Mouse (Mus musculus): ENCODE data around the gene Pcbp1. TPM values are rescaled to one million over a fixed set of nuclear protein-coding genes. Genes with fewer than 3 reads are reported as not detected.
"Not testable (repeated sequence)": the region's sequence is repeated elsewhere in the genome, so short reads cannot be mapped to it uniquely, and the experiment has no call there.

Pcbp1 gene
- total RNA-seq, 2 experiments from 2014 or later = 179 to 192 TPM

DNA sequence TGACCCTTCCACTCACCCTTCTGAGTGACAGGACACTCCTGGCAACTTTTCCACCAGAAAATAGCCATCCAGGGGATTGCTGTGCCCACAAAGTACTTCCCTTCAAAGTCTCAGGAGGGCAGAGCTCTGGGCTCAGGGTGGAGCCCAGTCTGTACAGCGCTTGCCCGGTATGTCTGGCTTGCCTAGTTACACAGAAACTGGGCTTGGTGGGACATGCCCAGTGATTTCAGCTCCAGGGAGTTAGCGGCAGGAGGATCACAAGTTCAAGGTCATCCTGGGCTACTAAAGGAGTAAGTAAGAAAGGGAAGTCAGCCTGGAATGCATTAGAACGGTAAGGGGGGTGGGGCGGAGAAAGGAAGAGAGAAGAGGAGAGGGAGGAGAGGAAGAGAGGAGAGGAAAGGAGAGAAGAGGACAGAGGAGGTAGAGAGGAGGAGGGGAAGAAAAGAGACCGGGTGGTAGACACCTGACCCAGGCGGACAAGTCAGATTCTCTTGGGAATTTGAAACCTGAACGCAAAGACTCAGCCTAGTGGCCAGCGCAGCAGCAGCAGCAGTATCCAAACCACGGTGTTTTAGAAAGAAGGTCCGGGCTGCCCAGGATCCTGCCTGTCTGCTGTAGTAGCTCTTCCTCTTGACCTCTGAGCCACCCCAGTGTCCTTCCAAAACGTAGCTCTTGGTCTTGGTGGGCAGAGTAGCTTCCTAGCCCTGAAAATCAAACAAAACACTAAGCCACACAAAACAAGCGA, 28.9 kb downstream of the Pcbp1 start:
- no peak for DNase-seq (ENCODE audit: low spot score in 2 of 2)
- intact Hi-C loops (cut with DNase I) = no loop called here

DNA sequence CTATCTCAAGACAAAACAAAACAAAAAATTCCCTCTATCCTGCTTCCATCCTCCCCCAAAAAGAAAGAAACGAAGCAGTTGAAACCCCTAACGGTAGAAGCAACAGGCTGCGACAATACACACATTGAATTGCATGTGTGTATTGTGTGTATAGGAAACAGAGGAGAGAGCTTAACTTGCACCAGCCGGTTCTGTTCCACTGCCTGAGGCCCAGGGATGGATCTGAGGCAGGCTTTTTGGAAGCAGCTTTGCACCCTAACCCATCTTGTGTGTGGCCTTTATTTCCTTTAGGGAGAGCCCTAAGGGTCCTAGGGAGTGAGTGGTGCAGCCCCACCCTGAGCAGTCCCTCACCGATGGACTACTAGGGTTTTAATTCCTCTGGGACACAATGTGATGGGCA, 29.5 kb downstream of the Pcbp1 start:
- intact Hi-C loops (cut with DNase I) = no loop called here
- no peak for DNase-seq (ENCODE audit: low spot score in 2 of 2)

DNA sequence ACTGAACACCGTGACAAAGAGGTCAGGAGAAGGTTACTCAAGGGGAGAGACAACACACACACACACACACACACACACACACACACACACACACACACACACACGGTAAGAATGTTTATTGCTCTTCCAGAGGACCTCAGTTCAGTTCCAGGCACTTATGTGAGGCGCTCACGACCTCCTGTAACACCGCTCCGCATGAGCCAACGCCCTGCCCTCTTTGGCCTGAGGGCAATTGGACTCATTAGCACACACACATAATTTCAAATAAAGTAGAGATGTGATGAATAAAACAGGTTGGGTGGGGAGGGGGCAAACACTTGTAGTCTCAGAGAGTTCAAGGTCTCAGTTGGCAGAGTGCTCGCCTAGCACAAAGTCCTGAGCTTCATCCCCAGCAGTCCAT, 30.0 kb downstream of the Pcbp1 start:
- intact Hi-C loops (cut with DNase I) = no loop called here
- no peak for DNase-seq (ENCODE audit: low spot score in 2 of 2)

DNA sequence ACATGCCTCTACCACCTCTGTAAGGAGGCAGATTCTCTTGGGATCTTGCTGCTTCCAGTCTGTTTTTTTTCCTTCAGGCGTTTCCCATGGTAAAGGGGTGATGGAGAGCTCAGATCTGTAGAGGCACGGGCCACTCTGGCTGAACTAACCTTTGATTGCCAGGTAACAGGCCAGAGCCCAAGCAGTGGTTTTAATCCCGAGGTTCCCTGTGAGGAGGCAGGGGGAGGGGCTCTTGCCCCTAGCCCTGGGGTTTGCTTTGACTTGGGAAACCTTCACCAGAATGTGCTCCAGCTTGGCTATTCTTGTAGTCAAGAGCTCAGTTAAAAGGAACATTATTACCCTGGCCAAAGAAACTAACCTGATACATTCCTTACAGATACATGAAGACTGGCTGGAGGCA, 30.5 kb downstream of the Pcbp1 start:
- no peak for DNase-seq (ENCODE audit: low spot score in 2 of 2)
- intact Hi-C loops (cut with DNase I) = no loop called here

DNA sequence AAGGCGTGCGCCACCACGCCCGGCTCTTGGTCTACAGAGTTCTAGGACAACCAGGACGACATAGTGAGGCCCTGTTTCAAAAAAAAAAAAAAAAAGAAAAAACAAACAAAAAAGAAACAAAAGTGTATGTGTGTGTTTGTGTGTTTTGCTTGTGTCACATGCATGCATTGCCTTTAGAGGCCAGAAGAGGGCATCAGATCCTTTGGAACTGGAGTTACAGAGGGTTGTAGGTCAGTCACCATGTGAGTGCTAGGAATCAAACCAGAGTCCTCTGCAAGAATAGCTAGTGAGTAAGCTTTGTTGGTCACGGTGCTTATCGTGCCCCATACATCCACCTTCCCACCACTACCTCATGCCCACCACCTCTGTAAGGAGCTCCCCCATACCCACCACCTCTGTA, 31.4 kb downstream of the Pcbp1 start:
- intact Hi-C loops (cut with DNase I) = no loop called here
- no peak for DNase-seq (ENCODE audit: low spot score in 2 of 2)

DNA sequence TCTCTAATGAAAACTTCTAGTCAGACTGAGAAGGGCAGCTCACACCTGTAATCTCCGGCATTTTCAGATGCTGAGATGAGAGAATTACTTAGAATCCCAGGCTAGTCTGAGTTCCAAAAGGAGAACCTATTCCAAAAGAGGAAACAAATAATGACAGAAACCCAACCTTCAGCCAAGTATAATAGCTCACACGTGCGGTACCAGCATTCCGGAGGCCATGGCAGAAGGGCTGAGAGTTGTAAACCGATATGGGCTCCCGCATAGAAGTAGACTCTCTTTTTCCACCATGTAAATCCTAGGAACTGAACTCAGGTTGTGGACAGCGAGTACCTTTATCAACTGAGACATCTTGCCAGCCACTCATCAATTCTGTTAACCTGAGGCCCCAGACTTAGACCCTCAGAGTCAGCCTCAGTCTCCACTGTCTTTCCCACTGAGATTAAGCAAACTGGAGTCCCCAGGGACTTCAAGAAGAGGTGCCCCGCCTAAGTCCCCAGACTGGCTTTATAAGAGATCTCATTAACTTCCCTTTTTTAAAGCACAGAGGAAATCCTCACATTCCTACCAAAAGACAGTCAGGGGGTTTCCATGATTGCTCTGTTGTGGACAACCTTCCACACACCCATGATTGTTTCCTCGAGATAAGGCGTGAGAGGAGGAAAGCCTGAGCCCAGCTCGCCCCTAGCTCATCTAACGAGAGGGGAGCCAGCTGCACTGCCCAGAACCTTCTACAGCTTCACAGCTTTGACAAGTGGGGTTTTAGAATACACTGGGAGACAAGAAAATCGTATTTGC, 32.5 kb downstream of the Pcbp1 start:
- DNase-seq (ENCODE audit: low spot score in 2 of 2) = no peak
- intact Hi-C loops (cut with DNase I) = no loop called here

DNA sequence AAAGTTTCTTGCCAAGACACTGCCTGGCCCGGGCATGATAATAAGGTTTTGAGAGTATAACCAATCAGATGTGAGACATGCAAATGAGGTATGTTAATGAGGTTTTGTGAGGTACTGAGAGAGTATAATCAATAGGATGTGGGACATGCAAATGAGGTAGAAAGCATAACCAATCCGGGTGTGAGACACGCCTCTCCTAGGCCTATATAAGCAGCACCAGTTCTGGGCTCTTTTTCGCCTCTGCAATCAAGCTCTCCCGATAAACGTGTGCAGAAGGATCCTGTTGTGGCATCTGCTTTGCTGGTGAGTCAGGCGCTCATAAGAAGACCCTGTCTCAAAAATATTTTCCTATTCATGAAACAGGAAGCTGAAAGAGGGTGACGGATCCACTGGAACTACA, 35.7 kb downstream of the Pcbp1 start:
- intact Hi-C loops (cut with DNase I); DNase-seq (ENCODE audit: low spot score in 2 of 2): not testable (repeated sequence)

DNA sequence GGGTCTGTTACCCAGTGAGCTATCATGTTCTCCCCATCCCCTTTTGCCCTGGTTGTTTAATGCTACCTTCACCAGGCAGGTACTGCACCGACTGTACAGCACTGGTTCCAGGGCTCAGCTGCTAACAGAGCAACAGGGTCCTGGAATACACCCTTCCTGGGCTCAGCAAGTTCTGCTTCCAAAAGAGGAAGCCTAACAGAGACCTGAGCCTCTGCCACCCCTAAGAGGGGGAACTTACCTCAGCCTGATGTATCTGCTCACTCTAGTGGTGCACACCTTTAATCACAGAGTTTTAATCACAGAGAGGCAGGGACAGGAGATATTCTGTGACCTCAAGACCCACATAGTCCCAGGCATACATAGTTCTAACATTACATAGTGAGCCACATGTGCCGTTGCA, 36.2 kb downstream of the Pcbp1 start:
- intact Hi-C loops (cut with DNase I) = loop anchor here (5.0 kb wide), 1 partner anchor 37 kb away; the partner anchor contains the start of gene Pcbp1
- DNase-seq (ENCODE audit: low spot score in 2 of 2) = no peak

DNA sequence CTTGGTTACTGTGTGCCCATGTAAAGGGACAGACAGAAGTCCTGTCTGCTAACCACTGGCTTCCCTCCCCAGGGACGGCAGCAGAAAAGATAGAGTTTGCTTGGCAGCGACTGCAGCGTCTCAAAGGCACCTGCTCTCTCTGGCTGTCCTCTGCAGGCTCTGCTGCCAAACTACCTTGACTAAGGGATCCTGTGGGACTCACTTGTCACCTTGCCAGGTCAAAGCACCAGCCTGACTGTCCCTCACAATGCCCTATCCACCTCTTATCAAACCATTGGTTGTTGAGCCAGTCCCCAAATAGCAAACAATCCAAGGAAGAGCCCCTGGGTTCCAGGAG, 38.0 kb downstream of the Pcbp1 start:
- intact Hi-C loops (cut with DNase I) = loop anchor here (5.0 kb wide), 1 partner anchor 39 kb away; the partner anchor contains the start of gene Pcbp1
- no peak for DNase-seq (ENCODE audit: low spot score in 2 of 2)

DNA sequence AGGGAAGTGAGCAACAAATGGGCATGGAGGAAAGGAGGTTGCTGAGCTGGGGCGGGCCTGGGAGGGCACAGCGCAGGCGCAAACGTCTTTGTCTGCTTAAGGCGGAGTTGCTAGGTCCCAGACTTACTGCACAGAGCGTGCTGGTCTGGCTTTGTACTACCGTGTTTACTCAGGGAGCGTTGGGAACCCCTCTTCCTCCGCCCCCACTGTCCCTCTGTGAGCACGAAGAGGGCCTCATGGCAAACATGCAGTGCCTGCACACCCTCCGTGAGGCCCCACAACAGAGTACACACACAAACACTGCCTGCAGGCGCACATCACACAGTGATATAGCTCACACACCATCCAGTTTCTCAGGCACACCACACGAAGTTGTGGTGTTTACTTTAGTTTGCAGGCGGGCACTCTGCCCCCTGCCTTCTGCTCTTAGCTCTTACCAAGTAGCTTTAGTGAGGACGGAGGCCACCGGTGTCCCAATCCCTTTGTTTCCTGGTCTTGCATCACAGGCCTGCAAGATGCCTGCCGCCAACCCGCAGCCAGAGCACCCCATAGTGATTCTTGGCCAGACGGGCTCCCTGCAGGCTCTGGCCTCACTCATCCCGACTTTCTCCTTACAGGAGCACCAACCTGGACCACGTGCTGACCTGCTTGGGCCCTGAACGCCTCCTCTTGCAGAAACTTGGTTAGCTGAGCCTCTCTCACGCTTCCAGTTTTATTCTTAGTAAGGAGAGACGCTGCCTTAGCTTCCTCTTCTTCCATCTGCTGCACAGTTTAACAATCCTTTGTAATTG, 38.6 kb downstream of the Pcbp1 start:
- intact Hi-C loops (cut with DNase I) = loop anchor here (5.0 kb wide), 1 partner anchor 40 kb away; the partner anchor contains the start of gene Pcbp1
- peak; percentile 66 to 69 for DNase-seq (ENCODE audit: low spot score in 2 of 2)

DNA sequence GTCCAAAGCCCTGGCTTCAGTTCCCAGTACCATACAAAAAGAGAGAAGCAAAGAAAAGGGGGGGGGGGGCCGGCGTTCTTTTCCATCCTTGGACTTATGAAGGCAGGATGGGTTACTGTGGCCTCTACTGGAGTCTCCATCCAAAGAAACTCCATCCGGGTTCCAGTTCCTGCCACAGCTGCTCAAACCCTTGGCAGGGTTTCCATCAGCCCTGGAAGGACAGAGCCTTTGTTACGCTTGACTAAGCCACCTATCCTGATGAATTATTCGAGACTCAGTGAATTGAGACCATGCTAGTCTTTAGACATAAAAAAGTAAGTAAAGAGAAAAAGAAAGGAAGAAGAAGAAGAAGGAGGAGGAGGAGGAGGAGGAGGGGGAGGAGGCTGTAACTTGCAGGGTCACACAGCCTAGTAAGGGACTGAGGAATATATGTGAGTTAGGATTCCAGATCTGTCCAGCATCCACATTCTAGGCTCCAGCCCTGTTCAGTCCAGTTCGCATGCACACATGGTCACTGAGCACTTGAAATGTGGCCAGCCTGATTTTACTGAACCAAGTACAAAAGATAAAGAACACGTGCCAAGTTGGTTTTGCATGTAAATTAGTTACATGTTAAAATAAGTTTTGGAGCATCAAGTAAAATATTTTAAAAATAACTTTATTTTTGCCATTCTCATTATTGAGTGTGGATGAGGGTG, 40.0 kb downstream of the Pcbp1 start:
- intact Hi-C loops (cut with DNase I) = loop anchor here (5.0 kb wide), 1 partner anchor 41 kb away; the partner anchor contains the start of gene Pcbp1
- no peak for DNase-seq (ENCODE audit: low spot score in 2 of 2)

DNA sequence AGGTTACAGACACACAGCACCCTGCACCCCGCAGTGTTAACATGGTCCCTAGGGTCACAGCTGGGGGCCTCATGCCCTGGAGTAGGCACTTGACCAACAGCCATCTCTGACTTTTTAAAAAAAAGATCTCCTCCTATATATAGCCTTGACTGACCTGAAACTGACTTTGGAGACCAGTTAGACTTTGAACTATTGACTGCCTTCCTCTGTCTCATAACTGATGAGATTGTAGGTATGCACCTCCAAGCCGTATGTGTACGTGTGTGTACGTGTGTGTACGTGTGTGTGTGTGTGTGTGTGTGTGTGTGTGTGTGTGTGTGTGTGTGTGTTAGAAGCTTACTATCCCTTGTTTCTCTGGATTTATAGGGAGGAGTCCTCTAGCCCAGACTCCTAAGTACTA, 44.2 kb downstream of the Pcbp1 start:
- no peak for DNase-seq (ENCODE audit: low spot score in 2 of 2)
- intact Hi-C loops (cut with DNase I) = no loop called here

DNA sequence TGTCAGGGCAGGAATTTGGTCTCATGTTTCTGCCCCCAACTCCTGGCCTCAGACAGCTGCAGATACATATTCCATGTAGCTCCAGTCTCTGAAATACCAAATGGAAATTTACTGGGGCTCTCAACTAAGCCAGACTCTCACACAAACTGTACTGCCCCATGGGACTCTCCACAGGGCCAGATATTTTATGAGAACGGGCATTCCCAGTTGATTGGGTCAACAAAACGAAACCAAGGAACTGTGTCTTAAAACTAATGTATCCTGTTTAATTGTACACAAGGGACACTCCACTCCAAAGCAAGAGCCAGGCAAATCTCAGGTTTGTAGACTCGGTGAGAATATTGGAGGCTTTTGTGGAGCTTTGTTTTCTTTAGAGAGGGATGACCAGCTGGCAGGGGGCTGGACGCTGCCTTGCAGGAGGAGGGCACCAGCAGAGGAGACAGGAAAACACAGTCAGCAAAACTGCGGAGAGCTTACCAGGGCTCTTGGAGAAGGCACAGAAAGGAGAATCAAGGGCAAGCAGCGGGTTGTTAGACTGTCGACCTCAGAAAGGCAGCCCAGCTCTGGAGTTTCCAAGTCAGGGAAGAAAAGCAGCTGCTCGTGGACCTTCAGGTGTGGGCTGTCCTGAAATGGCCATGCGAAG, 45.8 kb downstream of the Pcbp1 start:
- DNase-seq (ENCODE audit: low spot score in 2 of 2) = peak in 1 of 2 experiments; percentile 10
- intact Hi-C loops (cut with DNase I) = no loop called here

DNA sequence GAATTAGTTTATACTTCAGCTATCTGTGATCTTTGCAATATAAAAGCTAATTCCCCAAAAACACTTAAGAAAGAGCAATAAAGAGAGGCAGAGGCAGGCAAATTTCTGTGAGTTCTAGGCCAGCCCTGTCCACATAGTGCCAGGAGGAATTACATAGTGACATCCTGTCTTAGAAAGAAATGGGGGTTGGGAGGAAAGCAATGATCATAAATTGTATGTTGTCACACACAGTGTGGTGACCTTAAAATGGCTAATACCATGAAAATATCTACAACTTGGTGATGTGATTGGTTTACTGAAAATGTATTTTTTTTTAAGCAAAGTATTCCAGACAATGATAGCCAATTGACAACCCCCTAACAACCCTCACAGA, 46.3 kb downstream of the Pcbp1 start:
- DNase-seq (ENCODE audit: low spot score in 2 of 2) = no peak
- intact Hi-C loops (cut with DNase I) = no loop called here

DNA sequence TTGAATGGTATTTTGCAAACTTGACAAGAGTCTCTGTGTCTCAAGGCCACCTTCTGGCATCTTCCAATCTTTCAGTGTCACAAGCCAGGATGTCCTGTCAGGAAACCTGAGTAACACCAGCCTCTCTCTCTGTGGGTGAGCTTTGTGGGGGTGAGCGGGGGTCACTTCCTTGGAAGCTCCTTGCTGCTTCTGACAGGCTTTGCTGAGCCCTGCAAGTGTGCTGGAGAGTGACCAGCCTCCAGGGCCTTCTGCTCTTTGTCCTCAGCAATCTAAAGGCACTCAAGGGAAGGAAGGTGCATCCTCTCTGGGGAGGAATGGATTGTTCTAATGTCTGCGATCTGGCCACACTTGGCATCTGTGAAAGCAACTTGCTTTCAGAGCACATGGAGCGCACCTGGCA, 46.8 kb downstream of the Pcbp1 start:
- intact Hi-C loops (cut with DNase I) = no loop called here
- no peak for DNase-seq (ENCODE audit: low spot score in 2 of 2)

DNA sequence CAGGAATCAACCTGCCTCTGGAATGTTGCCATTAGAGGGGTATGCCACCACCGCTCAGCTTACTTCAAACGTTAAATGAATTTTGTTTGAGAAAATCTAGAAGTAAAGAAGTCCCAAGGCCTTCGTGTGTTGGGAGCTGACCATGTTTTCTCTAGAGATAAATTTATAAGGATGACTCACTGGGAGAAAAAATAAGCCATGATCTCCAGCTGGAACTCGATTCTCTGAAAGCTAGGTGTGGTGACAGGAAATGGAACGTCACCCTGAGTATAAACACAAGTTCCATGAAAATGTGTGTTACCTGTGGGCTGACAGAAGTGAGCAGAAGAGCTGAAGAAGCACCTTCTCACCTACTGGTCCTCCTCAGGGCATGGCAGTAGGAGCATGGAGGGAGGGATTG, 49.2 kb downstream of the Pcbp1 start:
- intact Hi-C loops (cut with DNase I) = no loop called here
- no peak for DNase-seq (ENCODE audit: low spot score in 2 of 2)

DNA sequence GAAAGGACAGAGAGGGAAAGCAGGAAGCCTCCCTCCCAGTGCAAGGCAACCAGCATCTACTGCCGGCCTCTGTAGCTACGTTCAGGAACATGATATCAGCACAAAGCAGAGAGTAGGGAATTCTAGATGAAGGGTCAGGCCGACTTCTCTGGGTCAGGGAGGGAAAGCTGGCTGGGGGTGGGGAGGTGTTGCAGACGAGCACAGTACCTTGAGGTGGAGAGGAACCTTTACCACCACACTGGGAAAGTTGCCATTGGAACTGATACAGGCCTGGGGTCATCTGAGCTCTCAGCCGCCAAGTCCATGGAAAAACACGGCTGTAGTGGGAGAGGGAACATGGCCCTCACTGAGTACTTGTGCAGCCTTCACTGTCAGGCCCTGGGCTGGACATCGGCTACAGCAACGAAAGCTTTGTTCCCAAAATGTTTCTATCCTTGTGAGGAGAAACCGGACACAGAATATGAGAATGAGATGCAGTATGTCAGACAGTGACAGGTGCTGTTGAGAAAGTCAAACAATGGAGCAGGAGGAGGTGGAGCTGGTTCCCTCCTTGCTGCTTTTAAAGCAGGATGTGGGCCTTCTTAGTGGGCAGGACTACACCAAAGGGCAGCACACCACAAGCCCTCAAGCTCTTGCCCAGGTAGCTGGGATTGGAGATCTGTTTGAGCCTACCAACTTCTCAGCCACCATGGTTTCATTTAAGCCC, 50.5 kb downstream of the Pcbp1 start:
- no peak for DNase-seq (ENCODE audit: low spot score in 2 of 2)
- intact Hi-C loops (cut with DNase I) = no loop called here

DNA sequence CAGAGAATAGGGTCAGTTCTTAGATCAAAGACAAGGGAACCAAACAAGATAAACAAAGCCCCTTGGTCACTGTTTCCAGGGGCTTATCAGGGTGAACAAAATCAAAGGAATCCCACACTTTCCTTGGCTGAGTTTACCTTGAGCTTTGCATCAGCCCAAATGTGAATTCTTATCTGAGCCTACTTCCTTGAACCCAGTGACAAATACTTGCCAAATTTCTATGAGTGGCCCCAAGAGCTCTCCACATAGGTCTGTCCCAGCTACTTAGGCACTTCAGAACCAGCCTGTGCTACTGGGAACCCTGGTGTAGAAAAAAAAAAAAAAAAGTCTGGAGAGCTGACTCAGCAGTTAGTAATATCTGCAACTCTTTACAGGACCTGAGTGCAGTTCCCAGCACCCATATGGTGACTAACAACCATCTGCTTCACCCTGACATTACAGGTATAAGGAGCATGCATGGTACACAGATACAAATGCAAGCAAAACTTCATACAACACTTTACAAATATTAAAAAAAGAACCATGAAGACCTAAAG, 51.4 kb downstream of the Pcbp1 start:
- intact Hi-C loops (cut with DNase I) = loop anchor here (5.0 kb wide), 2 partner anchors 113 to 193 kb away; partner anchors contain the start of gene Mxd1
- no peak for DNase-seq (ENCODE audit: low spot score in 2 of 2)

Measured in left cerebral cortex, postnatal 36 days (tissue).